Mouse (Mus musculus): ENCODE results near the gene Tmod4. TPM values are rescaled to one million over a fixed set of nuclear protein-coding genes. Genes with fewer than 3 reads are reported as not detected.

The Tmod4 gene
- total and polyA plus RNA-seq, 3 experiments = 0.47 to 0.81 TPM; not detected in 1

DNA sequence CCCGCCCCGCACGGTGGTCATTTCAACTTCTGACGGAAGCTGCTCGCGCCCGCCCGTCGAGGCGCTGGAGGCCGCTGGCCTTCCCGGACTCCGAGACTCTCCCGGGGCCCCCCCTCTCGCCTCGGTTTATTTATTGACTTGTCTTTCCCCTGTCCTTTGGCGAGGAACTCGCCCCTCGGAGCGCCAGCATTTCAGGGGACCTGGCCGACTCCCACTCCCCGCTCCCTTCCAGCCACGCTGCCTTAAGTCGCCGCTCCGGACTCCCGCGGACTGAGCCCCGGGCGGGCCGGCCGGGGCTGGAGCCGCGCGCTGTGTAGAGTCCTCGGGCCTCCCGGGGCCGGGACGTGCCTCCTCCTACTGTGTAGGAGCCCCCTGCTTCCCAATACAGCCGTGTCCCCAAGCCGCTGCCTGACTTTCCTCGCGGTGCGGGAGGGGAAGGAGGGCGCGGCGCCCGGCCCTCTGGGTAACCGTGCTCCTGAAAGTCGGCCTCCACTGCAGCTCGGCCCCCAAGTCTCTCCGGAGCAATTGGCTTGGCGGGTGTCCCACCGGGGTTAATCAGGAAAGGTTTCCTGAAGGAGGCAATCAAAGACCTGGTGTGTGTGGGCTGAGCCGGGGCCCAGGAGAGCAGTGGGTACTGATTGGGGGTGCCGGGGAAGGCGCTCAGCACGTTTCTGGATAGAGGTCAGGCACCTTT is 49.1 kb downstream of the Tmod4 start:
- H3K27ac ChIP-seq (ENCODE audit: insufficient read depth, low read depth) = no peak overlapping the region
- no peaks in the 10 kb centered on the region for H3K36me3 ChIP-seq (replicated peaks in 1 of 2; ENCODE audit: control insufficient read depth in 1 of 2, insufficient read depth in 1 of 2, low read length in 1 of 2)
- H3K27me3 ChIP-seq (replicated peaks) = peaks cover 22% of the 10 kb centered on the region
- peaks cover 0 to 8% of the 10 kb centered on the region in 2 experiments; a peak in 1 of 4 replicates for H3K4me1 ChIP-seq (ENCODE audit: control insufficient read depth in 1 of 2, insufficient read depth in 2 of 2)
- in situ Hi-C loops (cut with MboI; ENCODE audit: low pct_ligation_motif_present, low pct_unique_long_range_greater_than_20kb, low sequenced_read_pairs) = no loop called here
- TF ChIP-seq MXI1 (IDR thresholded peaks at IDR 0.05; ENCODE audit: low read depth, low read length) = no peak
- TF ChIP-seq NRF1 (IDR thresholded peaks at IDR 0.05; ENCODE audit: low read depth, low read length) = no peak
- no peak for TF ChIP-seq JUN (IDR thresholded peaks at IDR 0.05; ENCODE audit: insufficient read depth, low read depth, low read length)
- TF ChIP-seq KAT2A (IDR thresholded peaks at IDR 0.05; ENCODE audit: insufficient replicate concordance, low read length) = no peak
- TF ChIP-seq SIN3A (IDR thresholded peaks at IDR 0.05; ENCODE audit: low read length) = no peak
- TF ChIP-seq MAX (IDR thresholded peaks at IDR 0.05; ENCODE audit: low read length) = no peak
- no peak for TF ChIP-seq MAZ (IDR thresholded peaks at IDR 0.05; ENCODE audit: low read depth, low read length)
- no peak for TF ChIP-seq USF1 (IDR thresholded peaks at IDR 0.05; ENCODE audit: low read depth, low read length)
- H3K79me2 ChIP-seq (replicated peaks; ENCODE audit: control insufficient read depth, extremely low read depth, insufficient read depth, poor library complexity, severe bottlenecking) = no peaks in the 10 kb centered on the region
- dilution Hi-C loops (cut with MboI; ENCODE audit: extremely low pct_ligation_motif_present, extremely low pct_unique_long_range_greater_than_20kb, low sequenced_read_pairs) = no loop called here
- H3K9me3 ChIP-seq (replicated peaks; ENCODE audit: low read length) = peaks cover 8% of the 10 kb centered on the region
- no peak overlapping the region for H3K9ac ChIP-seq (ENCODE audit: insufficient read depth, low read depth)
- H3K4me2 ChIP-seq (ENCODE audit: insufficient read depth, low read depth, poor library complexity, severe bottlenecking) = no peak overlapping the region
- DNase-seq (ENCODE audit: extremely low read depth) = no peak
- no peak overlapping the region for H3K4me3 ChIP-seq (replicated peaks in 1 of 3; ENCODE audit: low read depth in 2 of 3, low read length in 2 of 3, poor library complexity in 1 of 3)

DNA sequence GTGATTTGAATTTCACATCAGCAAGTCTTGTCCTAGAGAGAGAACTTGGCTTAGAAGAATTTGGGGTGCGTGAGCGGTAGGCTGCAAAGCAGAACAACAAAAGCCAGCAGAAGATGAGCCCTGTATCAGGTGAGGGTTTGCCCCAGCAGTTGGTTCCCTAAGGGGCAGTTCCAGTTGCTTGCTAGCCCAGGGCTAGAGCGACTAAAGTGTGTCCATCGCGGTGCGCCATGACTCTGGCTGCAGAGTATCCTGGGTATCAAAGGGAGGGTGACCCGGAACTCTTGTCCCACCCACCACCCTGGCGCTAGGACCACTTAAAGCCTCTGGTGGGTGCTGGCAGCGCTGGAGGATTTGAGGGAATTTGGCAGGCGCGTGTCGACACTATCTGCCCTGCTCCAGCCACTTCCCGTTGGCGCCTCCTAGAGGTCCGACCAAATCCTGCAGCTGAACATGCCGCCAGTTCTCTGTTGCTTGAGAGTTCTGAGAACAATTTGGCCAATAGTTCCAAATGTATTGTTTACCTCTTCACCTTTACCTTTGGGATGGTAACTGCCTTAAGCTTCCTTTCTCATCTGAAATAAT is 49.8 kb downstream of the Tmod4 start:
- no peaks in the 10 kb centered on the region for H3K36me3 ChIP-seq (replicated peaks in 1 of 2; ENCODE audit: control insufficient read depth in 1 of 2, insufficient read depth in 1 of 2, low read length in 1 of 2)
- in situ Hi-C loops (cut with MboI; ENCODE audit: low pct_ligation_motif_present, low pct_unique_long_range_greater_than_20kb, low sequenced_read_pairs) = no loop called here
- no peak for TF ChIP-seq USF1 (IDR thresholded peaks at IDR 0.05; ENCODE audit: low read depth, low read length)
- peak; percentile 15 to 69; a peak in 2 of 4 replicates for TF ChIP-seq CTCF (conservative IDR thresholded peaks at IDR 0.05 in 1 of 2, IDR thresholded peaks at IDR 0.05 in 1 of 2; ENCODE audit: low read depth in 2 of 2, low read length in 2 of 2)
- TF ChIP-seq MAZ (IDR thresholded peaks at IDR 0.05; ENCODE audit: low read depth, low read length) = no peak
- peak; percentile 48 for TF ChIP-seq RAD21 (IDR thresholded peaks at IDR 0.05; ENCODE audit: low read depth, low read length)
- peak; percentile 42 for TF ChIP-seq SMC3 (IDR thresholded peaks at IDR 0.05; ENCODE audit: low read depth, low read length)
- no peak for TF ChIP-seq GABPA (IDR thresholded peaks at IDR 0.05; ENCODE audit: insufficient replicate concordance, low read depth, low read length)
- no peak overlapping the region for H3K27ac ChIP-seq (ENCODE audit: insufficient read depth, low read depth)
- no peaks in the 10 kb centered on the region for H3K79me2 ChIP-seq (replicated peaks; ENCODE audit: control insufficient read depth, extremely low read depth, insufficient read depth, poor library complexity, severe bottlenecking)
- peaks cover 0 to 12% of the 10 kb centered on the region in 2 experiments; a peak in 1 of 4 replicates for H3K4me1 ChIP-seq (ENCODE audit: control insufficient read depth in 1 of 2, insufficient read depth in 2 of 2)
- H3K4me3 ChIP-seq (replicated peaks in 1 of 3; ENCODE audit: low read depth in 2 of 3, low read length in 2 of 3, poor library complexity in 1 of 3) = no peak overlapping the region
- H3K27me3 ChIP-seq (replicated peaks) = peaks cover 16% of the 10 kb centered on the region
- no peak overlapping the region for H3K4me2 ChIP-seq (ENCODE audit: insufficient read depth, low read depth, poor library complexity, severe bottlenecking)
- no peak overlapping the region for H3K9ac ChIP-seq (ENCODE audit: insufficient read depth, low read depth)
- dilution Hi-C loops (cut with MboI; ENCODE audit: extremely low pct_ligation_motif_present, extremely low pct_unique_long_range_greater_than_20kb, low sequenced_read_pairs) = no loop called here
- H3K9me3 ChIP-seq (replicated peaks; ENCODE audit: low read length) = peaks cover 8% of the 10 kb centered on the region
- DNase-seq (ENCODE audit: extremely low read depth) = peak; percentile 22
